Mouse (Mus musculus) midbrain, embryonic 16.5 days (tissue): Measurements from ENCODE around the gene Zfp593. TPM values are rescaled to one million over a fixed set of nuclear protein-coding genes. Genes with fewer than 3 reads are reported as not detected.
A peak's percentile ranks its signal among the peaks of the same experiment; 100 is the strongest.

Source experiments
- ATAC-seq: fragments of 200-750 bp; cut with Nextera tagmentation; 2 replicates; pipeline ENCODE4 v1.8.0; 2017; ENCODE audit warnings: moderate TSS enrichment
- H3K27ac ChIP-seq: fragments of 300-500 bp; sonication (generic); 2 replicates; pipeline ENCODE4 v1.5.1; 2014; ENCODE audit warnings: mild to moderate bottlenecking, low read length, mixed read lengths
- H3K27me3 ChIP-seq: fragments of 300-500 bp; sonication (generic); 2 replicates; pipeline ENCODE4 v1.6.1; 2014; ENCODE audit warnings: low read depth, low read length, mixed read lengths; ENCODE audit not compliant: control insufficient read depth, insufficient read depth
- H3K36me3 ChIP-seq: fragments of 300-500 bp; sonication (generic); 2 replicates; pipeline ENCODE4 v1.6.1; 2014; ENCODE audit warnings: mild to moderate bottlenecking, low read length, moderate library complexity, mixed read lengths; ENCODE audit not compliant: control insufficient read depth, insufficient read depth
- H3K4me1 ChIP-seq: fragments of 300-500 bp; sonication (generic); 2 replicates; pipeline ENCODE4 v1.6.1; 2014; ENCODE audit warnings: mild to moderate bottlenecking, low read length, mixed read lengths; ENCODE audit not compliant: control insufficient read depth, insufficient read depth
- H3K4me2 ChIP-seq: fragments of 300-500 bp; sonication (generic); 2 replicates; pipeline ENCODE4 v1.6.1; 2014; ENCODE audit warnings: mild to moderate bottlenecking, low read length, mixed read lengths
- H3K4me3 ChIP-seq: fragments of 300-500 bp; sonication (generic); 2 replicates; pipeline ENCODE4 v1.5.1; 2014; ENCODE audit warnings: low read depth, mild to moderate bottlenecking, low read length, moderate library complexity, mixed read lengths
- H3K9ac ChIP-seq: fragments of 300-500 bp; sonication (generic); 2 replicates; pipeline ENCODE4 v1.6.1; 2014; ENCODE audit warnings: low read depth, low read length, mixed read lengths
- H3K9me3 ChIP-seq: fragments of 300-500 bp; sonication (generic); replicated peaks from 2 replicates; pipeline ENCODE4 v1.6.1; 2014; ENCODE audit warnings: mild to moderate bottlenecking, low read length, mixed read lengths; ENCODE audit not compliant: control insufficient read depth, poor library complexity, severe bottlenecking
- WGBS: fragments of 180-500 bp; shearing (Covaris S2); extraction: QIAGEN DNeasy Blood & Tissue Kit; methylation state at CpG from one replicate; pipeline ENCODE4 v1.1.7; 2014; 5-methylcytosine and 5-hydroxymethylcytosine counted together
- polyA plus RNA-seq: library from polyadenylated mRNA; unstranded; fragments of >200 nt; fragmentation: Nextera tagmentation; extraction: Ambion mirVana; gene quantifications from 2 replicates; pipeline ENCODE4 v1.2.1, GENCODE M21; 2015

Gene Zfp593
- polyA plus RNA-seq, 1 experiment from 2014 or later = 13.4 TPM

GRCm38 (mm10) chr4:134258354-134258753 is 13.0 kb upstream of the Zfp593 start:
- Histone ChIP-seq H3K36me3 (no peaks in the 10 kb centered on the region), H3K27ac (no peak overlapping the region), H3K4me3 (no peak overlapping the region), H3K9me3 (no peaks in the 10 kb centered on the region), H3K9ac (no peak overlapping the region), H3K4me1 (peaks cover 5% of the 10 kb centered on the region; the same call in 1 of the 2 replicates), H3K27me3 (peaks cover 24% of the 10 kb centered on the region), H3K4me2 (no peak overlapping the region)
- WGBS = 61% methylated on average over 11 of the region's 11 CpGs
- ATAC-seq = no peak

DNA sequence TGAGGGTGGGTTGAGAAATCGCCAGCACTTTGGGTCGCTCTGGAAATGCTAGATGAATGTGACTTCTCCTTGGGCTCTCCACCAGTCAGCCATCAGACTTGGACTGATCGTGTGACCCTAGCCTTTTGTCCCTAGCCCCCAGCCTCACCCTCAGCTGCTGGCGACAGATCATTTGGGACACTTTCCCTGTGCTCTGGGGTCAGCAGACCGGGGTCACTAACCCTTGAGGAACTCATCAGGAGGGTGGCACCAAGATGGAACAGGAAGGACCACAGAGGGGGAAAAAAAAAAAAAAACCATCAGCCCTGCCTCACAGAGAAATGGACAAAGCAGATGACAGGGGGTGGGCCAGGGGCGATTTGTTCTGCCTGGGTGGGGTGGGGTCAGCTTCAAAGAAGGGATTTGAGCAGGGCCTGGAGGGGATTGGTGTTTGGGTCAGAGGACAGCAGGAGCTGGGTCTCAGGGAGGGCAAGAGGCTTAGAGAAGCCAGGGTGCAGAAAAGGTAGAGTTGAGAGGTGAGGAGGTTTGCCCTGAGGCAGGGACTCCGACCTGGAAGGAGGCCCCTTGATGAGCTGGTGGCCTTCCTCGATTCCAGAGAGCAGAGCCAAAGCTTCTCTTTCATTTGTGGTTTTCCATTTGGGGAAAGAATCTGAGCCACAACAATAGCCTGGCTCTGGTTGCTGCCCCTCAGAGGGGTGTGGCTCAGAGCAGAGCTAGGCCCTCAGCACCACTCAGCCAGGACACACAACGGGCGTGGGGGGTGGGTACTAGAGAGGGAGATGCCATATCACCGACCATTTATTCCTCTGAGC is 12.0 kb upstream of the Zfp593 start:
- Histone ChIP-seq H3K4me3 (no peak overlapping the region), H3K4me2 (no peak overlapping the region), H3K27ac (no peak overlapping the region), H3K36me3 (no peaks in the 10 kb centered on the region), H3K9ac (no peak overlapping the region), H3K27me3 (peaks cover 33% of the 10 kb centered on the region), H3K9me3 (no peaks in the 10 kb centered on the region), H3K4me1 (peaks cover 5% of the 10 kb centered on the region; the same call in 1 of the 2 replicates)
- no peak for ATAC-seq
- 11% methylated on average over 11 of the region's 11 CpGs for WGBS

DNA sequence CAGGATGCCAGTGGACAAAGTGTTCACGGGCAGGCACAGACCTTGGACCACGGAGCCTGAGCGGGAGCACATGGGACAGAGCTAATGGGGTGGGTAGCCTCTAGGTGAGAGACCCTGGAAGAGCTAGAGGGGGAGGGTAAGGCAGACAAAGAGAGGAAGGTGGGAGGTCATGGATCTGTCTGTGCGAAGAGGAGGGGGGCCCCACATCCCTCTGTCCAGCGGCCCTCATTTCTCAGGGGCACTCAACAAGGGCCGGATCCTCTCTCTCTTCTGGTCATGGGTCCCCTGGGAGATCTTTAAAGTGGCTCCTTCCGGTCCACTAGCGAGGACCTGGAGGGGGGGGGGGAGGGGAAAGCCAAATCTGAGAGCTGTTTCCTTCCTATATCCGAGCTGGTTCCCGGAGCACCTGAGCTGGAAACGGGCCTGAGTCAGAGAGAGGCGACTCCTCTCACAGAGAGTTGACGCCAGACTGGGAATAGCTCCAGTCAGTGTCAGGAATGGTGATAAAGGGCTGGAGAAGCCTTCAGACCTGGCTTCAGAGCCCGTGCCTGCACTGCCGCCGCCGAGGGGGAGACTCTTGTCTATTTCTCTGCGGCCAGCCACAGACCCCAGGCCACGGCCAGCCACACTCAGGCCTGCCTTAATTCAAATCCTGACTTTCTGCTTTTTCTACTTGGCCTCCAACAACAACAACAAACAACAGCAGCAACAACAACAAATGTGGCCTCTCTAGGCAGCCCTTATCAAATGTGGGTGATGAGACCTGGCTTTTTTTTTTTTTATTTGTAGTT is 11.2 kb upstream of the Zfp593 start:
- peaks cover 35% of the 10 kb centered on the region for H3K27me3 ChIP-seq
- no peaks in the 10 kb centered on the region for H3K36me3 ChIP-seq
- H3K4me1 ChIP-seq = peaks cover 8% of the 10 kb centered on the region; the same call in 1 of the 2 replicates
- H3K27ac ChIP-seq = no peak overlapping the region; the same call in 1 of the 2 replicates
- no peak overlapping the region for H3K4me3 ChIP-seq
- ATAC-seq = no peak
- H3K9me3 ChIP-seq = no peaks in the 10 kb centered on the region
- no peak overlapping the region for H3K9ac ChIP-seq
- no peak overlapping the region for H3K4me2 ChIP-seq
- 10% methylated on average over 19 of the region's 19 CpGs for WGBS

DNA sequence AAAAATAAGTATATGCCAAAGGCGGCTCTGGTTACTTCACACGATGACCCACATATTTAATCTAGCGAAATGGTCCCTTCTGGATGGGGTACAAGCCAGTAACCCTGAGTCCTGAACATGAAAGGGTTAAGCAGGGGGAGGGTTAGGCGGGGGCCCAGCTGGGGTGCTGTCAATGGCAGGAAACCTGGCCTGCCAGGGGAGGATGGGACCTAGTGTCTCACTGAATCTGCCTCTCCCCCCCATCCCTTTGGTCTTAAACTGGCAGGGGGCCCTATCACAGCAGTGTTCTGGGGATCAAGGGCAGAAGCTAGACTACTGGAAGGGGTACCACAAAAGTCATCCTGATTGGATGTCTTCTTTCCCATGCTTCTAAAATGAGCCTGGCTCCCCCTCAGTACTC is 10.5 kb upstream of the Zfp593 start:
- no peak for ATAC-seq
- Histone ChIP-seq H3K4me1 (peaks cover 12% of the 10 kb centered on the region; the same call in 1 of the 2 replicates), H3K4me2 (no peak overlapping the region), H3K9ac (no peak overlapping the region), H3K27ac (no peak overlapping the region; the same call in 1 of the 2 replicates), H3K36me3 (no peaks in the 10 kb centered on the region), H3K27me3 (peaks cover 35% of the 10 kb centered on the region), H3K4me3 (no peak overlapping the region), H3K9me3 (no peaks in the 10 kb centered on the region)
- 28% methylated on average over 4 of the region's 4 CpGs for WGBS

- no peaks in the 10 kb centered on the region for H3K9me3 ChIP-seq
- no peak overlapping the region for H3K4me3 ChIP-seq
- H3K27ac ChIP-seq = no peak overlapping the region
- peaks cover 14% of the 10 kb centered on the region; the same call in 1 of the 2 replicates for H3K4me1 ChIP-seq
- H3K27me3 ChIP-seq = peaks cover 37% of the 10 kb centered on the region
- WGBS = 13% methylated on average over 3 of the region's 3 CpGs
- ATAC-seq = no peak
- H3K36me3 ChIP-seq = no peaks in the 10 kb centered on the region
- H3K4me2 ChIP-seq = no peak overlapping the region
- no peak overlapping the region for H3K9ac ChIP-seq
These were observed 9.4 kb upstream of the Zfp593 start for GRCm38 (mm10) chr4:134254835-134255234.

DNA sequence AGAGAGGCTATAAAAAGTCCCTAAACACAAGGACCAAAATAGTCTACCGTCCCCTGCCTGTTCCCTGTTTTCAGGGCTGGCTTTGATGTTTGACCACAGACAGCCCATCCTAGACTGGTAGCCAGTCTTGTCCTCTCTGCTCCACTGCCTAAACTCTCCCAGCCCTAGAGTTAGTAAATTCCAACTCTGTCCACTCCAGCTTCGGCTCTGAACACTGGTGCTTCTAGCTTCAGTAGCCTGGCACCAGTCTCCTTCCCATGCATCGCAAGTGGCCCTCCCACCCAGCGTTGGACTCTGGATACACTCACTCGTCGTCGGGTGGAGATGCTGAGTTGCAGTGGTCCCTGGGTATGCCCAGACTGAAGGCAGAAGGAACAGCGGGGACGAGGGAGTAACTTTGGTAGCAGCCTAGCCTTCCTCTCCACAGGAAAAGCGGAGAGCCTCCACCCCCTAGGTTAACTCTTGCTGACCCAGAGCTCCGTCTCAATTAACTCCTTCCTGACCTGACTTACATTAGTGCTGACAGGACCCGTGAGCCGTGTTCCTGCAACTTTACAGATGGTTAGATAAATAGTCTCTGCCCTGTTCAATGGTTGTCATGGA is 8.4 kb upstream of the Zfp593 start, which contains the start of gene Grrp1:
Gene Grrp1 (minus strand): TSS at position 385 of the 603 bp plus-strand sequence.
- H3K36me3 ChIP-seq = no peaks in the 10 kb centered on the region
- peaks cover 40% of the 10 kb centered on the region for H3K27me3 ChIP-seq
- ATAC-seq = no peak
- H3K9me3 ChIP-seq = no peaks in the 10 kb centered on the region
- H3K9ac ChIP-seq = no peak within 1 kb of the TSS
- H3K27ac ChIP-seq = no peak within 1 kb of the TSS
- peak within 1 kb of the TSS; percentile 18; the same call in 1 of the 2 replicates for H3K4me3 ChIP-seq
- WGBS = under 1% methylated on average over 13 of the region's 13 CpGs
- H3K4me2 ChIP-seq = peak within 1 kb of the TSS; percentile 20; the same call in 1 of the 2 replicates
- H3K4me1 ChIP-seq = peaks cover 18% of the 10 kb centered on the region; the same call in 1 of the 2 replicates

DNA sequence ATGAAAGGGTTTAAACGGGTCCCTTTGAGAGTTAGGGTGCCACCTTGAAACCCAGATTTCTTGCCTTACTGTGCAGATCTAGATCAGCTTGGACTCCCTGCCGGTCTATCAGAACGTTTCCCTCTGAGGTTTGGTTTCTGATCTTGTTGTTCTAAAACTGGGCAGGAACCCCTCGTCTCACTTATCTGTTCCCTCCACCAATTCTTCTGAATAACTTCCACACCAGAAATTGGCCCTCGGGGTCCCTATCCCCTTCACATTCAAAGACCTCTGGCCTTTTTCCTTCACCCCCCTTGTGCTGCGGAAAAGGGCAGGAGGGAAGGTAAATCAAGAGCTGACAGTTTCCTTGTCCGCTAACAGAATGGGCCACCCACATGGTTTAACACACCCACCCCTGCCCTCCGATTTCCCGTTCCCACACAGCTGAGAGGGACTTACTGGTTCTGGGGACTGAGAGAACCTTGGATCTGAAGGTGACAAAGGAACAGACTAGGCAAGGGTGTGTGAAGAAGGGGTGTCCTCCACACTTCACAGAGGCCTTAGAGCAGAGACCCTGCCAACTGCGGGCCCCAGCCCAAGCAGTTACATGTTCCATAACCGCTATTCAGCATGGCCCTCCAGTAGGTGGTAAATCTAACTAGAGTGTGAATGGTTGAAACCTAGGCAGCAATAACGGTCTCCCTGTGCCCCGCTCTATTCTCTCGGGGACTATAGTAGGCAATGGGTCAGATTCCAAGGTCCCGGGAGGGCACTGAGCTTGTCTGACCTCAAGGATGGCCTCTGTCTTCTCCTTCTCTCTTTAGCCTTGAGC is 7.7 kb upstream of the Zfp593 start:
- H3K9me3 ChIP-seq = no peaks in the 10 kb centered on the region
- H3K9ac ChIP-seq = no peak overlapping the region
- H3K27me3 ChIP-seq = peaks cover 47% of the 10 kb centered on the region
- peaks cover 18% of the 10 kb centered on the region; the same call in 1 of the 2 replicates for H3K4me1 ChIP-seq
- WGBS = 10% methylated on average over 15 of the region's 15 CpGs
- H3K4me2 ChIP-seq = peak overlapping the region; percentile 77
- H3K36me3 ChIP-seq = no peaks in the 10 kb centered on the region
- ATAC-seq = no peak
- H3K27ac ChIP-seq = 0 out of 2 replicates have a peak overlapping the region, but pooled peaks have one; percentile 20
- H3K4me3 ChIP-seq = peak overlapping the region; percentile 59; the same call in 1 of the 2 replicates
